Mouse (Mus musculus): Measurements from ENCODE around the gene Slc9a2. TPM values are rescaled to one million over a fixed set of nuclear protein-coding genes. Genes with fewer than 3 reads are reported as not detected.
A peak's percentile ranks its signal among the peaks of the same experiment; 100 is the strongest.

The Slc9a2 gene
- polyA plus RNA-seq, 1 experiment from 2014 or later = 1.2 TPM

GRCm38 (mm10) chr1:40769331-40769894 is 89.0 kb downstream of the Slc9a2 start:
- Histone ChIP-seq H3K4me3 (ENCODE audit: low read length) (no peak overlapping the region), H3K4me2 (replicated peaks; ENCODE audit: low read depth, low read length) (no peak overlapping the region), H3K36me3 (ENCODE audit: control insufficient read depth, insufficient read depth, low read length) (no peaks in the 10 kb centered on the region; the same call in 1 of the 2 replicates), H3K4me1 (ENCODE audit: control insufficient read depth, insufficient read depth, low read length) (no peaks in the 10 kb centered on the region), H3K27me3 (ENCODE audit: control insufficient read depth, insufficient read depth, low read length) (no peaks in the 10 kb centered on the region), H3K9ac (ENCODE audit: low read depth, low read length) (no peak overlapping the region), H3K9me3 (ENCODE audit: control insufficient read depth, low read length) (no peaks in the 10 kb centered on the region), H3K27ac (ENCODE audit: low read depth, low read length) (no peak overlapping the region)
- peak; percentile 57; the same call in 1 of the 2 replicates for ATAC-seq (ENCODE audit: low FRiP score, low TSS enrichment)
- WGBS = 42% methylated on average over 4 of the region's 4 CpGs

GRCm38 (mm10) chr1:40771196-40771970 is 91.0 kb downstream of the Slc9a2 start:
- no peak for ATAC-seq (ENCODE audit: low FRiP score, low TSS enrichment)
- Histone ChIP-seq H3K27me3 (ENCODE audit: control insufficient read depth, insufficient read depth, low read length) (no peaks in the 10 kb centered on the region), H3K36me3 (ENCODE audit: control insufficient read depth, insufficient read depth, low read length) (no peaks in the 10 kb centered on the region; the same call in 1 of the 2 replicates), H3K4me2 (replicated peaks; ENCODE audit: low read depth, low read length) (no peak overlapping the region), H3K9me3 (ENCODE audit: control insufficient read depth, low read length) (no peaks in the 10 kb centered on the region), H3K4me1 (ENCODE audit: control insufficient read depth, insufficient read depth, low read length) (no peaks in the 10 kb centered on the region), H3K4me3 (ENCODE audit: low read length) (no peak overlapping the region), H3K9ac (ENCODE audit: low read depth, low read length) (no peak overlapping the region), H3K27ac (ENCODE audit: low read depth, low read length) (no peak overlapping the region)
- WGBS = 87% methylated on average over 7 of the region's 7 CpGs

GRCm38 (mm10) chr1:40773234-40773633 is 92.9 kb downstream of the Slc9a2 start:
- H3K27ac ChIP-seq (ENCODE audit: low read depth, low read length) = no peak overlapping the region
- H3K4me3 ChIP-seq (ENCODE audit: low read length) = no peak overlapping the region
- H3K27me3 ChIP-seq (ENCODE audit: control insufficient read depth, insufficient read depth, low read length) = no peaks in the 10 kb centered on the region
- no peaks in the 10 kb centered on the region for H3K4me1 ChIP-seq (ENCODE audit: control insufficient read depth, insufficient read depth, low read length)
- 90% methylated on average over 5 of the region's 5 CpGs for WGBS
- no peak overlapping the region for H3K4me2 ChIP-seq (replicated peaks; ENCODE audit: low read depth, low read length)
- no peaks in the 10 kb centered on the region; the same call in 1 of the 2 replicates for H3K36me3 ChIP-seq (ENCODE audit: control insufficient read depth, insufficient read depth, low read length)
- no peaks in the 10 kb centered on the region for H3K9me3 ChIP-seq (ENCODE audit: control insufficient read depth, low read length)
- no peak overlapping the region for H3K9ac ChIP-seq (ENCODE audit: low read depth, low read length)
- ATAC-seq (ENCODE audit: low FRiP score, low TSS enrichment) = no peak

GRCm38 (mm10) chr1:40774040-40774439 is 93.7 kb downstream of the Slc9a2 start:
- Histone ChIP-seq H3K4me1 (ENCODE audit: control insufficient read depth, insufficient read depth, low read length) (no peaks in the 10 kb centered on the region), H3K4me2 (replicated peaks; ENCODE audit: low read depth, low read length) (no peak overlapping the region), H3K9ac (ENCODE audit: low read depth, low read length) (no peak overlapping the region), H3K4me3 (ENCODE audit: low read length) (no peak overlapping the region), H3K27ac (ENCODE audit: low read depth, low read length) (no peak overlapping the region), H3K27me3 (ENCODE audit: control insufficient read depth, insufficient read depth, low read length) (no peaks in the 10 kb centered on the region), H3K36me3 (ENCODE audit: control insufficient read depth, insufficient read depth, low read length) (no peaks in the 10 kb centered on the region; the same call in 1 of the 2 replicates), H3K9me3 (ENCODE audit: control insufficient read depth, low read length) (peaks cover 6% of the 10 kb centered on the region)
- no peak for ATAC-seq (ENCODE audit: low FRiP score, low TSS enrichment)
- WGBS = 96% methylated on average over 10 of the region's 10 CpGs

GRCm38 (mm10) chr1:40776102-40776501 is 95.7 kb downstream of the Slc9a2 start:
- no peak for ATAC-seq (ENCODE audit: low FRiP score, low TSS enrichment)
- peaks cover 5% of the 10 kb centered on the region; the same call in 1 of the 2 replicates for H3K36me3 ChIP-seq (ENCODE audit: control insufficient read depth, insufficient read depth, low read length)
- no peak overlapping the region for H3K27ac ChIP-seq (ENCODE audit: low read depth, low read length)
- H3K9me3 ChIP-seq (ENCODE audit: control insufficient read depth, low read length) = peaks cover 9% of the 10 kb centered on the region
- no peak overlapping the region for H3K4me3 ChIP-seq (ENCODE audit: low read length)
- no peak overlapping the region for H3K4me2 ChIP-seq (replicated peaks; ENCODE audit: low read depth, low read length)
- no peaks in the 10 kb centered on the region for H3K27me3 ChIP-seq (ENCODE audit: control insufficient read depth, insufficient read depth, low read length)
- no peaks in the 10 kb centered on the region for H3K4me1 ChIP-seq (ENCODE audit: control insufficient read depth, insufficient read depth, low read length)
- H3K9ac ChIP-seq (ENCODE audit: low read depth, low read length) = no peak overlapping the region
- 89% methylated on average over 2 of the region's 2 CpGs for WGBS

GRCm38 (mm10) chr1:40776763-40777162 is 96.4 kb downstream of the Slc9a2 start:
- no peak for ATAC-seq (ENCODE audit: low FRiP score, low TSS enrichment)
- Histone ChIP-seq H3K9ac (ENCODE audit: low read depth, low read length) (no peak overlapping the region), H3K36me3 (ENCODE audit: control insufficient read depth, insufficient read depth, low read length) (peaks cover 5% of the 10 kb centered on the region; the same call in 1 of the 2 replicates), H3K4me2 (replicated peaks; ENCODE audit: low read depth, low read length) (no peak overlapping the region), H3K9me3 (ENCODE audit: control insufficient read depth, low read length) (peaks cover 9% of the 10 kb centered on the region), H3K4me1 (ENCODE audit: control insufficient read depth, insufficient read depth, low read length) (no peaks in the 10 kb centered on the region), H3K27me3 (ENCODE audit: control insufficient read depth, insufficient read depth, low read length) (no peaks in the 10 kb centered on the region), H3K4me3 (ENCODE audit: low read length) (no peak overlapping the region), H3K27ac (ENCODE audit: low read depth, low read length) (no peak overlapping the region)
- 79% methylated on average over 3 of the region's 3 CpGs for WGBS

GRCm38 (mm10) chr1:40783450-40783849 is 103.1 kb downstream of the Slc9a2 start:
- Histone ChIP-seq H3K4me3 (ENCODE audit: low read length) (no peak overlapping the region), H3K27ac (ENCODE audit: low read depth, low read length) (no peak overlapping the region), H3K36me3 (ENCODE audit: control insufficient read depth, insufficient read depth, low read length) (peaks cover 5% of the 10 kb centered on the region; the same call in 1 of the 2 replicates), H3K9ac (ENCODE audit: low read depth, low read length) (no peak overlapping the region), H3K4me1 (ENCODE audit: control insufficient read depth, insufficient read depth, low read length) (no peaks in the 10 kb centered on the region), H3K27me3 (ENCODE audit: control insufficient read depth, insufficient read depth, low read length) (no peaks in the 10 kb centered on the region), H3K9me3 (ENCODE audit: control insufficient read depth, low read length) (peaks cover 9% of the 10 kb centered on the region), H3K4me2 (replicated peaks; ENCODE audit: low read depth, low read length) (no peak overlapping the region)
- ATAC-seq (ENCODE audit: low FRiP score, low TSS enrichment) = peak; percentile 88
- WGBS = 50% methylated on average over 7 of the region's 7 CpGs

GRCm38 (mm10) chr1:40784306-40784705 is 103.9 kb downstream of the Slc9a2 start:
- Histone ChIP-seq H3K4me1 (ENCODE audit: control insufficient read depth, insufficient read depth, low read length) (no peaks in the 10 kb centered on the region), H3K27me3 (ENCODE audit: control insufficient read depth, insufficient read depth, low read length) (no peaks in the 10 kb centered on the region), H3K4me3 (ENCODE audit: low read length) (no peak overlapping the region), H3K4me2 (replicated peaks; ENCODE audit: low read depth, low read length) (no peak overlapping the region), H3K36me3 (ENCODE audit: control insufficient read depth, insufficient read depth, low read length) (peaks cover 5% of the 10 kb centered on the region; the same call in 1 of the 2 replicates), H3K9me3 (ENCODE audit: control insufficient read depth, low read length) (peaks cover under 1% of the 10 kb centered on the region; the same call in 1 of the 2 replicates), H3K9ac (ENCODE audit: low read depth, low read length) (no peak overlapping the region), H3K27ac (ENCODE audit: low read depth, low read length) (no peak overlapping the region)
- WGBS = 90% methylated on average over 9 of the region's 9 CpGs
- no peak for ATAC-seq (ENCODE audit: low FRiP score, low TSS enrichment)

- no peak overlapping the region for H3K27ac ChIP-seq (ENCODE audit: low read depth, low read length)
- no peak overlapping the region for H3K4me3 ChIP-seq (ENCODE audit: low read length)
- no peaks in the 10 kb centered on the region for H3K4me1 ChIP-seq (ENCODE audit: control insufficient read depth, insufficient read depth, low read length)
- H3K9ac ChIP-seq (ENCODE audit: low read depth, low read length) = no peak overlapping the region
- no peaks in the 10 kb centered on the region for H3K9me3 ChIP-seq (ENCODE audit: control insufficient read depth, low read length)
- WGBS = 78% methylated on average over 11 of the region's 11 CpGs
- ATAC-seq (ENCODE audit: low FRiP score, low TSS enrichment) = no peak
- no peaks in the 10 kb centered on the region; the same call in 1 of the 2 replicates for H3K36me3 ChIP-seq (ENCODE audit: control insufficient read depth, insufficient read depth, low read length)
- H3K4me2 ChIP-seq (replicated peaks; ENCODE audit: low read depth, low read length) = no peak overlapping the region
- H3K27me3 ChIP-seq (ENCODE audit: control insufficient read depth, insufficient read depth, low read length) = no peaks in the 10 kb centered on the region
These were observed 105.6 kb downstream of the Slc9a2 start for GRCm38 (mm10) chr1:40785876-40786445.

All from kidney, embryonic 14.5 days (tissue).